Mouse (Mus musculus) stomach, postnatal 0 days (tissue): Measurements from ENCODE around the gene Pgf. TPM values are rescaled to one million over a fixed set of nuclear protein-coding genes. Genes with fewer than 3 reads are reported as not detected.
A peak's percentile ranks its signal among the peaks of the same experiment; 100 is the strongest.

Experiments used
- ATAC-seq: fragments of 200-750 bp; cut with Nextera tagmentation; 2 replicates; pipeline ENCODE4 v1.8.0; 2017; ENCODE audit not compliant: low FRiP score, low TSS enrichment
- DNase-seq: peaks from one replicate; pipeline ENCODE4 v3.0.0-alpha.2; 2016; ENCODE audit warnings: low spot score
- H3K27ac ChIP-seq: fragments of 300-500 bp; sonication (generic); replicated peaks from 2 replicates; pipeline ENCODE4 v1.5.1; 2014; ENCODE audit warnings: mild to moderate bottlenecking, control low read depth
- H3K27me3 ChIP-seq: fragments of 300-500 bp; sonication (generic); 2 replicates; pipeline ENCODE4 v1.6.1; 2014; ENCODE audit warnings: low read length; ENCODE audit not compliant: control insufficient read depth, insufficient read depth
- H3K36me3 ChIP-seq: fragments of 300-500 bp; sonication (generic); 2 replicates; pipeline ENCODE4 v1.6.1; 2014; ENCODE audit warnings: low read length, mixed read lengths; ENCODE audit not compliant: control insufficient read depth, insufficient read depth
- H3K4me1 ChIP-seq: fragments of 300-500 bp; sonication (generic); replicated peaks from 2 replicates; pipeline ENCODE4 v1.6.1; 2014; ENCODE audit warnings: antibody characterized with exemption; ENCODE audit not compliant: control insufficient read depth, insufficient read depth
- H3K4me2 ChIP-seq: fragments of 300-500 bp; sonication (generic); replicated peaks from 2 replicates; pipeline ENCODE4 v1.6.1; 2014; ENCODE audit warnings: low read depth, mild to moderate bottlenecking, control low read depth, moderate library complexity
- H3K4me3 ChIP-seq: fragments of 300-500 bp; sonication (generic); 2 replicates; pipeline ENCODE4 v1.5.1; 2014; ENCODE audit warnings: low read depth, low read length, control low read depth
- H3K9ac ChIP-seq: fragments of 300-500 bp; sonication (generic); 2 replicates; pipeline ENCODE4 v1.6.1; 2014; ENCODE audit warnings: mild to moderate bottlenecking, low read length, control low read depth, mixed read lengths
- H3K9me3 ChIP-seq: fragments of 300-500 bp; sonication (generic); 2 replicates; pipeline ENCODE4 v1.6.1; 2016; ENCODE audit warnings: low read length; ENCODE audit not compliant: control insufficient read depth
- CTCF ChIP-seq: IDR thresholded peaks from 2 replicates; pipeline ENCODE4 v1.5.1; 2016; ENCODE audit warnings: antibody characterized with exemption, low read depth, mild to moderate bottlenecking, moderate library complexity
- EP300 ChIP-seq: optimal IDR thresholded peaks from 2 replicates; pipeline ENCODE3; 2016; ENCODE audit warnings: antibody characterized with exemption
- WGBS: fragments of 180-500 bp; shearing (Covaris S2); extraction: QIAGEN DNeasy Blood & Tissue Kit; methylation state at CpG from one replicate; pipeline ENCODE4 v1.1.7; 2014; 5-methylcytosine and 5-hydroxymethylcytosine counted together
- polyA plus RNA-seq: library from polyadenylated mRNA; unstranded; fragments of >200 nt; fragmentation: Nextera tagmentation; extraction: Ambion mirVana; gene quantifications from 2 replicates; pipeline ENCODE4 v1.2.1, GENCODE M21; 2015

The Pgf gene
- polyA plus RNA-seq, 1 experiment from 2014 or later: 3.5 TPM

- DNase-seq (peak; percentile 55), ATAC-seq (peak; percentile 40; the same call in 1 of the 2 replicates)
- 31% methylated on average over 4 of the region's 4 CpGs for WGBS
Observed at GRCm38 (mm10) chr12:85194623-85195018, 17.0 kb upstream of the Pgf start.

GRCm38 (mm10) chr12:85193923-85194622 is 16.5 kb upstream of the Pgf start:
- no peak overlapping the region for H3K9ac ChIP-seq
- H3K27me3 ChIP-seq: no peaks in the 10 kb centered on the region
- H3K9me3 ChIP-seq: no peaks in the 10 kb centered on the region
- H3K27ac ChIP-seq: peak overlapping the region; percentile 59; the same call in 1 of the 2 replicates
- H3K4me3 ChIP-seq: no peak overlapping the region
- TF ChIP-seq CTCF (no peak), EP300 (no peak)
- DNase-seq (no peak), ATAC-seq (peak; percentile 12; the same call in 1 of the 2 replicates)
- no peak overlapping the region for H3K4me2 ChIP-seq
- peaks cover 6% of the 10 kb centered on the region; the same call in 1 of the 2 replicates for H3K4me1 ChIP-seq
- no peaks in the 10 kb centered on the region for H3K36me3 ChIP-seq
- 79% methylated on average over 11 of the region's 11 CpGs for WGBS

More at GRCm38 (mm10) chr12:85194623-85195018, 17.0 kb upstream of the Pgf start:
- Histone ChIP-seq H3K27ac (peak overlapping the region; percentile 59; the same call in 1 of the 2 replicates), H3K9me3 (no peaks in the 10 kb centered on the region), H3K36me3 (no peaks in the 10 kb centered on the region), H3K4me3 (no peak overlapping the region), H3K4me1 (peaks cover 6% of the 10 kb centered on the region; the same call in 1 of the 2 replicates), H3K27me3 (no peaks in the 10 kb centered on the region), H3K4me2 (no peak overlapping the region), H3K9ac (no peak overlapping the region)
- TF ChIP-seq CTCF: no peak
- no peak for TF ChIP-seq EP300

GRCm38 (mm10) chr12:85193146-85193545 is 15.6 kb upstream of the Pgf start:
- Histone ChIP-seq H3K9ac (no peak overlapping the region), H3K4me2 (no peak overlapping the region), H3K27ac (no peak overlapping the region), H3K9me3 (no peaks in the 10 kb centered on the region), H3K27me3 (no peaks in the 10 kb centered on the region), H3K4me1 (peaks cover 6% of the 10 kb centered on the region; the same call in 1 of the 2 replicates), H3K4me3 (no peak overlapping the region), H3K36me3 (no peaks in the 10 kb centered on the region)
- DNase-seq (no peak), ATAC-seq (no peak)
- TF ChIP-seq CTCF: no peak
- TF ChIP-seq EP300: no peak
- WGBS: 80% methylated on average over 10 of the region's 10 CpGs

- H3K4me1 ChIP-seq: peaks cover 6% of the 10 kb centered on the region; the same call in 1 of the 2 replicates
- H3K4me3 ChIP-seq: no peak overlapping the region
- H3K27me3 ChIP-seq: no peaks in the 10 kb centered on the region
- H3K27ac ChIP-seq: no peak overlapping the region; the same call in 1 of the 2 replicates
- ATAC-seq: peak; percentile 66
- H3K9me3 ChIP-seq: no peaks in the 10 kb centered on the region
- H3K9ac ChIP-seq: no peak overlapping the region
- H3K36me3 ChIP-seq: no peaks in the 10 kb centered on the region
- DNase-seq: peak; percentile 57
- WGBS: 21% methylated on average over 18 of the region's 19 CpGs
- TF ChIP-seq CTCF (no peak; the same call in 1 of the 2 replicates), EP300 (no peak)
- 0 out of 2 replicates have a peak overlapping the region, but pooled peaks have one; percentile 23 for H3K4me2 ChIP-seq
Observed at GRCm38 (mm10) chr12:85192461-85193108, 15.0 kb upstream of the Pgf start.

GRCm38 (mm10) chr12:85190290-85190689 is 12.7 kb upstream of the Pgf start:
- ATAC-seq (no peak), DNase-seq (no peak)
- TF ChIP-seq EP300 (no peak), CTCF (no peak)
- Histone ChIP-seq H3K27ac (no peak overlapping the region), H3K9me3 (no peaks in the 10 kb centered on the region), H3K36me3 (no peaks in the 10 kb centered on the region), H3K4me2 (no peak overlapping the region), H3K4me3 (no peak overlapping the region), H3K4me1 (peaks cover 6% of the 10 kb centered on the region; the same call in 1 of the 2 replicates), H3K9ac (no peak overlapping the region), H3K27me3 (no peaks in the 10 kb centered on the region)
- 74% methylated on average over 7 of the region's 7 CpGs for WGBS

GRCm38 (mm10) chr12:85186361-85186760 is 8.8 kb upstream of the Pgf start:
- H3K36me3 ChIP-seq: no peaks in the 10 kb centered on the region
- no peak overlapping the region for H3K9ac ChIP-seq
- no peak for TF ChIP-seq EP300
- no peak for TF ChIP-seq CTCF
- WGBS: 52% methylated on average over 7 of the region's 7 CpGs
- no peak for DNase-seq
- H3K27ac ChIP-seq: peak overlapping the region; percentile 36; the same call in 1 of the 2 replicates
- H3K9me3 ChIP-seq: no peaks in the 10 kb centered on the region
- H3K4me2 ChIP-seq: no peak overlapping the region
- no peaks in the 10 kb centered on the region for H3K27me3 ChIP-seq
- no peak for ATAC-seq
- H3K4me1 ChIP-seq: no peaks in the 10 kb centered on the region
- no peak overlapping the region for H3K4me3 ChIP-seq
